Mouse (Mus musculus) hindbrain, embryonic 10.5 days (tissue): ENCODE results near the gene Flot1. TPM values are rescaled to one million over a fixed set of nuclear protein-coding genes. Genes with fewer than 3 reads are reported as not detected.

ENCODE experiments used
- DNase-seq: peaks from one replicate; pipeline ENCODE4 v3.0.0-alpha.2; 2017; ENCODE audit warnings: low spot score
- H3K27ac ChIP-seq: fragments of 300-500 bp; sonication (generic); 2 replicates; pipeline ENCODE4 v1.5.1; 2016; ENCODE audit warnings: mild to moderate bottlenecking, moderate library complexity
- H3K27me3 ChIP-seq: fragments of 300-500 bp; sonication (generic); 2 replicates; pipeline ENCODE4 v1.6.1; 2016; ENCODE audit warnings: mild to moderate bottlenecking; ENCODE audit not compliant: poor library complexity, insufficient read depth, severe bottlenecking
- H3K36me3 ChIP-seq: fragments of 300-500 bp; sonication (generic); 2 replicates; pipeline ENCODE4 v1.6.1; 2016; ENCODE audit warnings: mild to moderate bottlenecking, moderate library complexity
- H3K4me1 ChIP-seq: fragments of 300-500 bp; sonication (generic); replicated peaks from 2 replicates; pipeline ENCODE4 v1.6.1; 2016; ENCODE audit warnings: mild to moderate bottlenecking
- H3K4me3 ChIP-seq: fragments of 300-500 bp; sonication (generic); 2 replicates; pipeline ENCODE4 v1.5.1; 2016; ENCODE audit warnings: mild to moderate bottlenecking, moderate library complexity
- H3K9me3 ChIP-seq: fragments of 300-500 bp; sonication (generic); 2 replicates; pipeline ENCODE4 v1.6.1; 2016; ENCODE audit warnings: mild to moderate bottlenecking, moderate library complexity
- WGBS: fragments of 180-500 bp; shearing (Covaris S2); methylation state at CpG from one replicate; pipeline ENCODE4 v1.1.7; 2016; 5-methylcytosine and 5-hydroxymethylcytosine counted together
- polyA plus RNA-seq: library from polyadenylated mRNA; unstranded; fragments of >200 nt; fragmentation: Nextera tagmentation; extraction: Ambion mirVana; gene quantifications from 2 replicates; pipeline ENCODE4 v1.2.1, GENCODE M21; 2016

Gene Flot1
- polyA plus RNA-seq, 1 experiment from 2014 or later = 63.7 TPM

DNA sequence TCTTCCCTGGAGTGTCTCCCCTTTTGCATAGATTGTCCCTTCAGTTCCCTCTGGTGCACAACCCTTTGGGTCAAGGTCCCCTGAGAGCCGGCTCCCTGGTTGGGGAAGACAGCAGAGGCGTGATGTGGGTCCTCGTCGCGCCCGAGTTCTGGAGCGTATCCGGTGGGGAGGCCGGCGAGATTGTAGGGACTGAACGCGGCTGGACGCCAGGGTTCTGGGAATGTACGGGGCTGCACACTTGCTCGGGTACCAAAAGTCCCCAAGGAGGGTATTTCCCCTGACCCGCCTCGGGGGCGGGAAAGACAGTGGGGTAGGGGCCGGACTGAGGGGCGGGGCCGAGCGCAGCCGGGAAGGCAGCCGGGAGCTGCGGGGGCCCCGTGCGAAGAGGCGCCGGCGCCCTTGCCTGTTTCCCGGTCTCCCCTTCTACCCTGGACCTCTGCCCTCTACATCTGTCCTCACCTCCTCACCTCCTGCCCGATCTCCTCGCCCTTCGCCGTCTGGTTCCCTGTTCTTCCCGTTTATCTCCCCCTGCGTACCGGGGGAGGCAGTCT lies 43.3 kb downstream of the Flot1 start:
- peak; percentile 72 for DNase-seq
- Histone ChIP-seq H3K4me3 (peak overlapping the region; percentile 83), H3K4me1 (peaks cover 87% of the 10 kb centered on the region), H3K36me3 (peaks cover 48% of the 10 kb centered on the region), H3K27me3 (0 out of 2 replicates have a peak, but pooled peaks cover 4% of the 10 kb centered on the region), H3K9me3 (peaks cover 6% of the 10 kb centered on the region; the same call in 1 of the 2 replicates), H3K27ac (peak overlapping the region; percentile 99)
- under 1% methylated on average over 38 of the region's 38 CpGs for WGBS

DNA sequence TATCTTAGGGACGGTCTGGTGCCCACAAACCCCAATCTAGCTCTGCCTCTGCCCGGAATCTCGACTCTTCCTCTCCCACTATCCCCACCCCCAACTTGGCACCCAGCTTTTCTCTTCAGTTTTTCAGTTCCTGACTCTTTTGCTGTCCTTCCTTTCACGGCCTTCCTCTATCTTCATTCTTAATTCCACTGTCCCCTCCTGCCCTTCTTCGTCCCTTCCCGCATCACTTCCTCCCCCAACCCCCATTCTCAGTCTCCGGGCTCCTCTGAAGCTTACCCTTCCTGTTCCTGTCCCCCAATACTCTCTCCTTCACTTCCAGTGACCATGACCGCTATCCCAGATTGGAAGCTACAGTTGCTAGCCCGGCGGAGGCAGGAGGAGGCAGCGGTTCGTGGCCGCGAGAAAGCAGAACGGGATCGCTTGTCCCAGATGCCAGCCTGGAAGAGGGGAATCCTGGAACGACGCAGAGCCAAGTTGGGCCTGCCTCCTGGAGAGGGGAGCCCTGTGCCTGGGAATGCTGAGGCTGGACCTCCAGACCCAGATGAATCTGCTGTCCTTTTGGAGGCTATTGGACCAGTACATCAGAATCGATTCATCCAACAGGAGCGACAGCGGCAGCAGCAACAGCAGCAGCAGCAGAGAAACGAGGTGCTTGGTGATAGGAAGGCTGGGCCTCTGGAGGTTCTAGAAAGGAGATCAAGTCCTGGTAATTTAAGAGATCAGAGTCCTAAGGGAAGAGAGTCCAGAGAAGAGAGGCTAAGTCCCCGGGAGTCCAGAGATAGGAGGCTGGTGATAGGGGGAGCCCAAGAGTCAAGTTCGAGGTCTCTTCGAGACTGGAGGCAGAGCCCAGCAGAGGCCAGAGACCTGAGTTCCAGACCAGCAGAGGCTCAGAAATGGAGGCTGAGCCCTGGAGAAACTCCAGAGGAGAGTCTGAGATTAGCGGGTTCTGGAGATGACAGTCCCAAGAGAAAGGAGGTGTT lies 44.2 kb downstream of the Flot1 start:
- Histone ChIP-seq H3K36me3 (peaks cover 55% of the 10 kb centered on the region), H3K9me3 (peaks cover 7% of the 10 kb centered on the region; the same call in 1 of the 2 replicates), H3K4me3 (peak overlapping the region; percentile 83), H3K4me1 (peaks cover 85% of the 10 kb centered on the region), H3K27me3 (0 out of 2 replicates have a peak, but pooled peaks cover 4% of the 10 kb centered on the region), H3K27ac (peak overlapping the region; percentile 99)
- no peak for DNase-seq
- 9% methylated on average over 26 of the region's 26 CpGs for WGBS

DNA sequence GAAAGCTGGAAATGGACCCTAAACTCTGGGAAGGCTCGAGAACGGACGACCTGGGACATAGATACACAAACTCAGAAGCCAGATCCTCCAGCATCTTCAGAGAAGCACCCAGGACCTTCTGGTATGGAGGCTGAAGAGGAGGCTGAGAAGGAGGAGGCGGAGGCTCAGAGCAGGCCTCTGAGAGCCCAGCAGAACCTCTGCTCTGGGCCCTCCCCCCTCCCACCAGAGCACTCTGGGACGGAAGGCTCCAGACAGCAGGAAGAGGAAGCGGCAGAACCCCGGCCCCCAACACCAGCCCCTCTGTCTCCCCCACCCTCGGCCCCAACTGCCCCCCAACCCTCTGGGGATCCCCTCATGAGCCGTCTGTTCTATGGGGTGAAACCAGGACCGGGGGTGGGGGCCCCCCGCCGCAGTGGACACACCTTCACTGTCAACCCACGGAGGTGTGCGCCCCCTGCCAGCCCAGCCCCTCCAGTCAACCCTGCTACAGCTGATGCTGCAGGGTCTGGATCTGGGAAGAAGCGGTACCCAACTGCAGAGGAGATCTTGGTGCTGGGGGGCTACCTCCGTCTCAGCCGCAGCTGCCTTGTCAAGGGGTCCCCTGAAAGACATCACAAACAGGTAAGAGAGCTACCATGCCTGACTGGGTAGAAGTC lies 45.3 kb downstream of the Flot1 start:
- DNase-seq = no peak
- WGBS = 33% methylated on average over 17 of the region's 17 CpGs
- Histone ChIP-seq H3K36me3 (peaks cover 63% of the 10 kb centered on the region), H3K9me3 (peaks cover 7% of the 10 kb centered on the region; the same call in 1 of the 2 replicates), H3K4me1 (peaks cover 87% of the 10 kb centered on the region), H3K27ac (peak overlapping the region; percentile 99), H3K27me3 (0 out of 2 replicates have a peak, but pooled peaks cover 4% of the 10 kb centered on the region), H3K4me3 (peak overlapping the region; percentile 83)

DNA sequence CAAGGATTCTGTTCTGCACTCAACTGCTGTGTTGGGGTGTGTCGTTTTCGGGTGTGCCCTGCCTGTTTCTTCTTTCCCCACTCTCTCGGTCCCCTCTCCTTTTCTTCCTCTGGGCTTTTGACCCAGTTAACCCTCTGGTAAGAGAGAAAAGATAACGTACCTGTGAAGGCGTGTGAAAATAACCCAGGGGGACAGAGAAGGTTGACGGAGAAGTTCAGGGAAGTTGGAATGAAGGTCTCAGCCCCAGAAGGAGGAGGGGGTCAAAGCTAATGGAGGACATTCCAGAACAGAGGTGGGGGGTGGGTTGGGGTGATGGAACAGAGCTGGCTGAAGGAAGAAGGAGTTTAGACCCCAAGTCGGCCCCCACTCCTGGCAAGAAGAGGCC lies 45.9 kb downstream of the Flot1 start:
- H3K27me3 ChIP-seq = 0 out of 2 replicates have a peak, but pooled peaks cover 4% of the 10 kb centered on the region
- DNase-seq = no peak
- peak overlapping the region; percentile 99 for H3K27ac ChIP-seq
- peaks cover 87% of the 10 kb centered on the region for H3K4me1 ChIP-seq
- H3K36me3 ChIP-seq = peaks cover 63% of the 10 kb centered on the region
- peaks cover 7% of the 10 kb centered on the region; the same call in 1 of the 2 replicates for H3K9me3 ChIP-seq
- 7% methylated on average over 7 of the region's 7 CpGs for WGBS
- peak overlapping the region; percentile 83 for H3K4me3 ChIP-seq

DNA sequence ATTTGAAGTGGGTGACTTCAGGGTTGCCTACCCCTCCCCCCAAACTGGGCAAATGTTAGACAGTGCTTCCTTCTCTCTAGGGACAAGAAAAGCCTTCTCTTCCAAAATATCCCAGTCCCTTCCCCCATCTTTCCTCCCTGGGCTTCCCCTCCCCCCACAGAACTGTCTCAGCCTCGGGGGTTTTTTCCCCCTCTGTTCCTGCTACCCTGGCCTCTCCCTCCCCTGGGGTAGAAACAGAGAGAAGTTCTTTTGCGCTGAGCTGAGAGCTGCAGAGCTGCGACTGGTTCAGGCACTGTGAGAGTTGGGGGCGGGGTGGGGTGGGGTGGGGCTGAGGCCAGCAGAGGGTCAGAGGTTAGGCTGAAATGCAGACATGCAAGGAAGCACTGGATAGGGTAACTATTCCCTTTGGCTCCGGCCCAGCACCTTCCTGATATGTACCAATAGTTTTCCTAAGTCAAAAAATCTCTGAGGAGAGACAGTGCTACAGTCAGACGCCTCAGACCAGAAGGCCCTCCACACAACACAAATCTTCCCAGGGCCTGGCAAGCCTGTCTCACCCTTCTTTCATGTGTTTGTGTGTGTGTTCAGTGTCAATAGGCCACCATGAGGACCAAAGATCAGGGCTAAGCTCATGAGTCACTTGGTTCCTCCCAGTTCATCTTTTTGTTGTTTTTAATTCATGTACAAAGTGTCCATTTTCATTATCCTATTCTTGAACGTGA lies 46.5 kb downstream of the Flot1 start:
- Histone ChIP-seq H3K4me3 (peak overlapping the region; percentile 83), H3K27ac (peak overlapping the region; percentile 99), H3K4me1 (peaks cover 83% of the 10 kb centered on the region), H3K27me3 (no peaks in the 10 kb centered on the region), H3K36me3 (peaks cover 63% of the 10 kb centered on the region), H3K9me3 (peaks cover 7% of the 10 kb centered on the region; the same call in 1 of the 2 replicates)
- WGBS = 4% methylated on average over 7 of the region's 7 CpGs
- peak; percentile 75 for DNase-seq

DNA sequence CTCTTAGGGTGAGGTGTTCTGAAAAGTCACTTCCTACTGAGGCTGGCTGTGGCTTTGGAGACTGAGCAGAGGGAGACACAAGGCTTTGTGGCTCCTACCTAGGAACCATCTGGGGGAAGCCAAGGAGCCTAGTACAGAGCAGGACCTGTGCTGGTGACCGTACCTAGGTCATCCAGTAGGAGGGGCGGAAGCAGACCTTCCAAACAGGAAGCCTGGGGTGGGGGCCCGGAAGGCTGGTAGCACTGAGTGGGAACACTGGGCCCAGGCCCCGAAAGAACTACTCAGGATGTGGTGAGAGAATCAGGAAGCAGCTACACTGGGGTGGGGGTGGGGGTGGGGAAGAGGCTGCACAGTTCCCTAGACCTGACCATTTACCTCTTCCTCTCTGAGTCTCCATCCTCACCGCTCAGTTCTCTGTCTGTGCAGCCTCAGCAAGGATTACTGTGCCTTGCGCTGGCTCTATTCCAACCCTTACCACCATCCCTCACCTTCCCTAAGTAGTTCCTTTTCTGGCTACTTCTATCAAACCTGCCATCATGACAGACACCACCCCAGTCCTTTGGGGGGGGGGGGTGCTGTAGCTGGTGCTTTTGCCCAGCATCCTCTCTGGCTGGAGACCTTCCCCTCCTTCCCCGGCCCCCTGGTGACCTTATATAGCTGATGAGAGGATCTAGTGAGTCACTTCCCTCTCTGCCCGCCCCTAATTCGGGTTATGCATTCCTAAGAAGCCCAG lies 47.3 kb downstream of the Flot1 start:
- 67% methylated on average over 9 of the region's 9 CpGs for WGBS
- Histone ChIP-seq H3K36me3 (peaks cover 66% of the 10 kb centered on the region), H3K27me3 (no peaks in the 10 kb centered on the region), H3K4me3 (peak overlapping the region; percentile 83), H3K9me3 (peaks cover 7% of the 10 kb centered on the region; the same call in 1 of the 2 replicates), H3K27ac (peak overlapping the region; percentile 99), H3K4me1 (peaks cover 75% of the 10 kb centered on the region)
- DNase-seq = no peak

DNA sequence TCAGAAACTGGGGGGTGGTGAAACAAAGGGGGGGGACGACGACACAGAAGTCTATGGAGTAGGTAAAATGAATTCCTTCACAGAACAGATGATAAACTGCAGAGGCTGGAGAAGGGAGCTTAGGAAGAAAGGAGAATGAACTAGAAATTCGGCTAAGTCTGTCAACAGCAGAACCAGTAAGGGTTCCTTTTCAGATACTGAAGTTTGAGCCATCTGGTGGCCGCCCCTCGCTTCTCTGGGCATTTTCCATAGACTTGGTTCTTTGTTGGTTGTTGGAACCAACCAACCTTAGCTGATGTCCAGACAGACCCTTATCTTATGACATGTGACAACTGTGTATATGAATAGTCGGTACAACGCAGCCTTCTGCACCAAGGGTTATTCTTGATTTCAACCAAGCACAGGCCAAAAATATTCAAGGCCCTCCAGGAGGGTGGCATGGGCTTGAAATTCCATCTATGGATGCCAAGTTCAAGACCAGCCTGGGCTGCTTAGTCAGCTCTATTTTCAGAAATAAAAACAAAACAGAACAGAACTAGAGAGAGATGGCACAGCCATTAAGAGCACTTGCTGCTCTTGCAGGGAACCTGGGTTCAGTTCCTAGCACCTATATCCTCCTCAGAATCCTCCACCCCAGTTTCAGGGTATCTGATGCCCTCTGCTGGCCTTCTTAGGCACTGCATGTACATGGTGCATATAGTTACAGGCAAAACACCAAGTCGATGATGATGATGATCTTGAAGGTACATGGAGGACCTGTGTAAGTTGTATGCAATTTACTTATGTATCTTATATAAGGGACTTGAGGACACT lies 48.1 kb downstream of the Flot1 start:
- peaks cover 72% of the 10 kb centered on the region for H3K36me3 ChIP-seq
- no peaks in the 10 kb centered on the region for H3K27me3 ChIP-seq
- peaks cover 7% of the 10 kb centered on the region; the same call in 1 of the 2 replicates for H3K9me3 ChIP-seq
- 87% methylated on average over 8 of the region's 8 CpGs for WGBS
- no peak for DNase-seq
- H3K4me3 ChIP-seq = peak overlapping the region; percentile 83
- H3K4me1 ChIP-seq = peaks cover 67% of the 10 kb centered on the region
- no peak overlapping the region for H3K27ac ChIP-seq

DNA sequence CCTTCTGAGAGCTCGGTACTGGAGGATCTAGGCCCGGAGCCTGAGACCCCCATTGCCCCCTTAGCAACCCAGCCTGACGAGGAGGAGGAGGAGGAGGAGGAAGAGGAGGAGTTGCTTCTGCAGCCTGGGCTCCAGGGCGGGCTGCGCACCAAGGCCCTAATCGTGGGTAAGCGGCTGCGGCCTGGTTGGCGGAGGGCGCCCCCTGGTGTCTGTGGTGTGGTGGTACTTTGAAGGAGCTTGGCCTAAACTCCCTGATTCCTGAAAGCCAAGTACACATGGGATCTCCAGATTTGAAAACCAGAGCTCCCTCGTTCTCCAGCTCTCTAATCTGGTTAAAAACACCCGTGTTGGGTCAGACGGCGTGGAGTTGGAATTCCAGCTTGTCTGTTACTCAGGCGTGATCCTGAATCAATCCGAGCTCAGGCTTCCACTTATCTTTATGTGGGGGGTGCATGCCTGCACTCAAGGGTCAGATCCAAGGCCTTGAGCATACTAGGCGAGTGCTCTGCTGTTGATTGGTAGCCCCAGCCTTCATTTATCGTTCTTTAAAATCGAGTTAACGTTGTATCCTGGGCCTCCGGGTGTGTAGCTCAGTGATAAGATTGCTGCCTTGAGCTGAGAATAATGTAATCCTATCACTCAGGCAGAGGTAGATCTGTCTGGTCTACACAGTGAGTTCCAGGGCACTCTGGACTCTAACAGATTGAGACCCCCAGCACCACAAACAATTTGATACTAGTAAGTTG lies 50.9 kb downstream of the Flot1 start:
- WGBS = 31% methylated on average over 21 of the region's 21 CpGs
- Histone ChIP-seq H3K27me3 (no peaks in the 10 kb centered on the region), H3K27ac (peak overlapping the region; percentile 26; the same call in 1 of the 2 replicates), H3K4me3 (peak overlapping the region; percentile 33; the same call in 1 of the 2 replicates), H3K4me1 (peaks cover 39% of the 10 kb centered on the region), H3K9me3 (peaks cover 7% of the 10 kb centered on the region; the same call in 1 of the 2 replicates), H3K36me3 (peaks cover 73% of the 10 kb centered on the region)
- peak; percentile 87 for DNase-seq

DNA sequence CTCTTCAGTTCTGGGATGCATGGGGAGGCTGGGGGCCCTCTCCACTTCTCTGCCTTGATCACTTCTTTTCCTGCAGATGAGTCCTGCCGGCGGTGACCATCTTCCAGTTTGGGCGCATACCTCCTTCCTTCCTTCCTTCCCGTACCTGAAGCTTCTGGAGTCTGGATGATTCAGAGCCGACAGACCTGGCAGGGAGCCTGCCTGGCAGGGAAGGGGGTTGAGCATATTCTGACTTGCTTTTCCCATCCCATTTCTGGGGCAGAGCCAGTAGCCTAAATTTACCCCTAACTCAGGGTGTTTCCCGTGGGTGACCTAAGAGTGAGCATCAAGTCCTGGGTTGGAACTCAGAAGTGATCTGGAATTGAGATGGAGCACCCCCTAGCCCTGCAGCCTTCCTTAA lies 51.7 kb downstream of the Flot1 start:
- Histone ChIP-seq H3K36me3 (peaks cover 73% of the 10 kb centered on the region), H3K27me3 (no peaks in the 10 kb centered on the region), H3K4me1 (peaks cover 35% of the 10 kb centered on the region), H3K27ac (no peak overlapping the region), H3K9me3 (peaks cover 7% of the 10 kb centered on the region; the same call in 1 of the 2 replicates), H3K4me3 (no peak overlapping the region)
- WGBS = 94% methylated on average over 6 of the region's 6 CpGs
- DNase-seq = no peak

DNA sequence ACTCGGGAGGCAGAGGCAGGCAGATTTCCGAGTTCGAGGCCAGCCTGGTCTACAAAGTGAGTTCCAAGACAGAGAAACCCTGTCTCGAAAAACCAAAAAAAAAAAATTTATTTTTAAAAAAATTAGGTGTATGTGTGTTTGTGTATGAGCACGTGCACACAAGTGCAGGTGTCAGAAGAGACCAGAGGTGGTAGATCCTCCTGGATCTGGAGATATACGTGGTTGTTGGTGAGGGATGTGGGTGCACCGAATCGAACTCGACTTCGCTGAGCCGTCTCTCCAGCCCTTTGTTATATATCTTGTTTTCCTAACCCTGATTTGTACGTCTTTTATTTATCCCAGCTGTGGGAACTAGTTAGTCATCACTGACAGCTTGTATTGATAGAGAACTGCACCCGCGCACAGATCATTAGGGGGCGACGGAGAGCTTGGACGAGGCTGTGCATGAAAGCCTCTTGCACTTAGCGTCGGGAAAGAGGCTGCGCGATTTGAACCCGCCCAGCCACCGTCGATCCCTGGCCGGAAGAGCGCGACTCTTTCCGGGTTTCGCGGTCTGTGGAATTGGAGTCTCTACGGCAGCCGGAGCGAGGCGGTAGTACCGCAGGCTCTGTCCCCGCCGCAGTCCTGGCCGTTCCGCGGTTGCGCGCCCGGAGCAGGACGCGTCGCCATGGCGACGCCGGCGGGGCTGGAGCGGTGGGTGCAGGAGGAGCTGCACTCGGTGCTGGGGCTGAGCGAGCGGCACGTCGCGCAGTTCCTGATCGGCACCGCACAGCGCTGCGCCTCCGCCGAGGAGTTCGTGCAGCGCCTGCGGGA lies 56.4 kb downstream of the Flot1 start, which contains the start of gene Dhx16:
Gene Dhx16 (plus strand): TSS at position 575 of the 813 bp plus-strand sequence.
- 6% methylated on average over 66 of the region's 66 CpGs for WGBS
- Histone ChIP-seq H3K9me3 (no peaks in the 10 kb centered on the region), H3K36me3 (peaks cover 66% of the 10 kb centered on the region), H3K27ac (peak within 1 kb of the TSS; percentile 89), H3K4me3 (peak within 1 kb of the TSS; percentile 97), H3K27me3 (no peaks in the 10 kb centered on the region), H3K4me1 (peaks cover 20% of the 10 kb centered on the region)
- peak; percentile 97 for DNase-seq
